Mouse (Mus musculus) cerebellum, postnatal 25 days (tissue): ENCODE measurements around the gene Tmppe.

ENCODE experiments used
- DNase-seq, 2 experiments: peaks; one replicate each; pipeline ENCODE4 v3.0.0; 2021; ENCODE audit warnings: mixed read lengths in 2 of 2

Tmppe gene

GRCm38 (mm10) chr9:114446887-114447286, 46.0 kb downstream of the Tmppe start:
- DNase-seq, result no peak

DNA sequence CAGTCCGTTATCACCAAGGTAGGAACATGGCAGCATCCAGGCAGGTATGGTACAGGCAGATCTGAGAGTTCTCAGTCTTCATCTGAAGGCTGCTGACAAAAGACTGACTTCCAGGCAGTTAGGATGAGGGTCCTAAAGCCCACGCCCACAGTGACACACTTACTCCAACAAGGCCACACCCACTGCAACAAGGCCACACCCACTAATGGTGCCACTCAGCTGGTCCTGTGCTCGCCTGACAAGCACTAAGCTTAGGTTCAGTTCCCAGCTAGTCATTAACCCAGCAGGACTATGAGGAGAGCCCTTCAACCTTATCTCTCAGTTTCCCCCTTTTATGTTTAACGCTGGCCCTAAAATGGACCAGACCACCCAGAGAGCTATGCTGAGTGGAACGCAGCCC, 47.8 kb downstream of the Tmppe start:
- no peak for DNase-seq

DNA sequence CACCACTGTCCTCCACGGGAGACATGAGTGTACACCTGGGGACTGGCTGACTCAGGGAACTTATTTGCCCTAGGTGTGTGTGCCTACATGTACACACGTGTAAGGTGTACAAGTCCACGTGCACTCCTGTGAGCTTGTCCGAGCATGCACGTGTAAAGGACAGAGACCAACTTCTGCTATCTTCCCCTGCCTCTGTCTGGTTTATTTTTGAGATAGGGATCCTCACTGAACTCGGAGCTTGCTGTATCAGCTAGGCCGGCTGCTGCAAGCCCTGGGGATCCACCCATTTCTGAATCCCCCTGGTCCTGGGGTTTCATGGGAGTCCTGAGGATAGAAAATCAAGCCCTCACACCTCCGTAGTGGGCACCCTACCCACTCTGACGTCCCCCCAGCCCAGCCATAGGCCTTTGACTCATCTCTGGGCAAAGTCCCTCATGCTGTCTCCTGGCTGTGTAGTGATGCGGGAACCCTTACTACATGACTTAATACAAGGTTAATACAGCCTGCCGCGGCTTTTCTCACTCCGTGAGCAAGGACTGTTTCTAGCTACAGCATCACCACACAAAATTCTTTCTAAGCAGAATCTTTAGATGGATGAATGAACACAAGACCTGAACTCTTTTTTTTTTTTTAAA, 48.3 kb downstream of the Tmppe start:
- DNase-seq, result no peak

DNA sequence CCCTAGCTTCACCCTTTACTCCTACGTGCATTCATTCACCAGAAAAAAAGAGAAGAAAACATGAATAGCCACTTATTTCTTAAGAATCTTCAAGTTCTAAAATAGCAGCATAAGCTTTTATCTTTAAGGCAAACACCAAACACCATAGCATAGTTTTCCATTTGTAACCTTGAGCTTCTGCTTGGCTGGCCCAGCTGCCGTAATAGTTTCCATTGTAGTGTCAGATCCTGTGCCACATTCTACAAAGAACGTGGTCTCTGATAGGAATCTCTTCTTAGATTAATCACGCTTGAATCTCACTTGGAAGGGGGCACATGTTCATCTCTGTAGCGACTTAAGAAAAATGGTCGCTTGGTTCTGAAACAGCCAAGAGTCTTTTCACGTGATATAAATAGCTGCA, 50.7 kb downstream of the Tmppe start:
- no peak for DNase-seq

DNA sequence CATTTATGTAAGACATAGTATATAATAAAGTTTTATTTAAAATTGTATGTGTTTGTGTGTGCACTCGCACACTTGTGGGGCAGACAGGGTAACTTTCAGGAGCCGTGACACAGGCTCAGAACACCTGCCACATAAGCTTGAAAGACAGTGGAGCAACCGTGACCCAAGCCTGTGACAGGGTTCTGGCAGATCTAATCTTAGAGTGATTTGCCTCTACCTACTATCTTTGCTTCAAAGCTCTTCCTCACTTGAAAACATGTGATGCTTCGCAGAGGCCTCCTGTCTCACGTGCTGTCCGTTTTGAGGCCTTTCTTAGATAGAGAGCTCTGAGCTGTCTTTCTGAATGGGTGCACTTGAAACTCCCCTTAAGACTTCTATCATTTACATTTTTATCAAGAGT, 51.5 kb downstream of the Tmppe start:
- no peak for DNase-seq

DNA sequence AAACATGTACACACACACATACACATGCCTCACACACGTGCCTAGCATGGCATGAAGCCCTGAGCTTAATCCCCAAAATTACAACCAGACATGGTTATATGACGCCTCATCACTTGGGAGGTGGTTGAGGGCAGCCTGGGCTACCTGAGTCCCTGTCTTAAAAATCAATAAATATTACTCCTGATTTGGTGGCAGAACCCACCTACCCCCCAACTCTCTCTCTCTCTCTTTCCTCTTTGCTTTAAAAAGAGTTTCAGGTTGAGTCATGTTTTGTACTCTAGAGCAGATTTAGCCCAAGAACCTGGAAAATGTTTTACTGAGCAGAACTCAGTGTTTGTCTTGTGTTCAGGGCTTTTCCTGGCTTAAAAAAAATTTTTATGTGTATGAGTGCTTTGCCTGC, 54.5 kb downstream of the Tmppe start:
- no peak for DNase-seq
